Mouse (Mus musculus): ENCODE measurements around the gene Mxd3.

Mxd3 gene

GRCm38 (mm10) chr13:55329683-55330566 lies at the start of gene Mxd3:
TSS of gene Mxd3 (minus strand) at chr13:55329823.
- peak; percentile 89 for DNase-seq (ENCODE audit: low spot score)

- no peak for DNase-seq (ENCODE audit: low spot score)
These were observed 49.4 kb upstream of the Mxd3 start for GRCm38 (mm10) chr13:55378907-55379580.

GRCm38 (mm10) chr13:55375877-55376276 lies 46.3 kb upstream of the Mxd3 start:
- no peak for DNase-seq (ENCODE audit: low spot score)

- no peak for DNase-seq (ENCODE audit: low spot score)
These were observed 44.7 kb upstream of the Mxd3 start for GRCm38 (mm10) chr13:55374206-55374924.

- DNase-seq (ENCODE audit: low spot score): no peak
These were observed 42.1 kb upstream of the Mxd3 start for GRCm38 (mm10) chr13:55371740-55372139.

- DNase-seq (ENCODE audit: low spot score): no peak
These were observed 41.5 kb upstream of the Mxd3 start for GRCm38 (mm10) chr13:55371007-55371681.

GRCm38 (mm10) chr13:55370234-55370633 lies 40.6 kb upstream of the Mxd3 start:
- DNase-seq (ENCODE audit: low spot score): no peak

- peak; percentile 34 for DNase-seq (ENCODE audit: low spot score)
These were observed 40.0 kb upstream of the Mxd3 start, which contains the start of gene Rgs14 for GRCm38 (mm10) chr13:55369531-55370114. TSS of gene Rgs14 (plus strand) at chr13:55369732.

GRCm38 (mm10) chr13:55368401-55368800 lies 38.8 kb upstream of the Mxd3 start:
- no peak for DNase-seq (ENCODE audit: low spot score)

GRCm38 (mm10) chr13:55362453-55363060 lies 32.9 kb upstream of the Mxd3 start, which contains the start of gene Lman2:
TSS of gene Lman2 (minus strand) at chr13:55362783.
- DNase-seq (ENCODE audit: low spot score): peak; percentile 99

- DNase-seq (ENCODE audit: low spot score): no peak
These were observed 32.4 kb upstream of the Mxd3 start for GRCm38 (mm10) chr13:55361974-55362452.

- DNase-seq (ENCODE audit: low spot score): no peak
These were observed 31.5 kb upstream of the Mxd3 start for GRCm38 (mm10) chr13:55361145-55361544.

GRCm38 (mm10) chr13:55346745-55347144 lies 17.1 kb upstream of the Mxd3 start:
- no peak for DNase-seq (ENCODE audit: low spot score)

- DNase-seq (ENCODE audit: low spot score): no peak
These were observed 14.7 kb upstream of the Mxd3 start for GRCm38 (mm10) chr13:55344286-55344685.

- no peak for DNase-seq (ENCODE audit: low spot score)
These were observed 12.8 kb upstream of the Mxd3 start for GRCm38 (mm10) chr13:55342469-55342868.

- DNase-seq (ENCODE audit: low spot score): no peak
These were observed 9.6 kb upstream of the Mxd3 start for GRCm38 (mm10) chr13:55339259-55339658.

- DNase-seq (ENCODE audit: low spot score): no peak
These were observed 8.8 kb upstream of the Mxd3 start for GRCm38 (mm10) chr13:55338131-55339054.

- DNase-seq (ENCODE audit: low spot score): no peak
These were observed 7.8 kb upstream of the Mxd3 start for GRCm38 (mm10) chr13:55337341-55337975.

GRCm38 (mm10) chr13:55335701-55336100 lies 6.1 kb upstream of the Mxd3 start:
- no peak for DNase-seq (ENCODE audit: low spot score)
